Mouse (Mus musculus) forebrain, embryonic 16.5 days (tissue): ENCODE data around the gene Galc. TPM values are rescaled to one million over a fixed set of nuclear protein-coding genes. Genes with fewer than 3 reads are reported as not detected.

Experiments
- ATAC-seq: fragments of 200-750 bp; cut with Nextera tagmentation; 2 replicates; pipeline ENCODE4 v1.8.0; 2017; ENCODE audit warnings: mild to moderate bottlenecking, moderate library complexity
- H3K27ac ChIP-seq: fragments of 300-500 bp; sonication (generic); 2 replicates; pipeline ENCODE4 v1.5.1; 2014; ENCODE audit warnings: low read length, control low read depth
- H3K27me3 ChIP-seq: fragments of 300-500 bp; sonication (generic); replicated peaks from 2 replicates; pipeline ENCODE4 v1.6.1; 2014; ENCODE audit warnings: low read length; ENCODE audit not compliant: control insufficient read depth, insufficient read depth
- H3K36me3 ChIP-seq: fragments of 300-500 bp; sonication (generic); 2 replicates; pipeline ENCODE4 v1.6.1; 2014; ENCODE audit not compliant: control insufficient read depth, insufficient read depth
- H3K4me1 ChIP-seq: fragments of 300-500 bp; sonication (generic); replicated peaks from 2 replicates; pipeline ENCODE4 v1.6.1; 2014; ENCODE audit warnings: low read length; ENCODE audit not compliant: control insufficient read depth, insufficient read depth
- H3K4me2 ChIP-seq: fragments of 300-500 bp; sonication (generic); 2 replicates; pipeline ENCODE4 v1.6.1; 2014; ENCODE audit warnings: mild to moderate bottlenecking, low read length, control low read depth
- H3K4me3 ChIP-seq: fragments of 300-500 bp; sonication (generic); replicated peaks from 2 replicates; pipeline ENCODE4 v1.5.1; 2014; ENCODE audit warnings: mild to moderate bottlenecking, low read length, control low read depth
- H3K9ac ChIP-seq: fragments of 300-500 bp; sonication (generic); replicated peaks from 2 replicates; pipeline ENCODE4 v1.6.1; 2014; ENCODE audit warnings: low read depth, low read length, control low read depth
- H3K9me3 ChIP-seq: fragments of 300-500 bp; sonication (generic); 2 replicates; pipeline ENCODE4 v1.6.1; 2016; ENCODE audit warnings: low read length; ENCODE audit not compliant: control insufficient read depth
- WGBS: fragments of 180-500 bp; shearing (Covaris S2); extraction: QIAGEN DNeasy Blood & Tissue Kit; methylation state at CpG from one replicate; pipeline ENCODE4 v1.1.7; 2014; 5-methylcytosine and 5-hydroxymethylcytosine counted together
- polyA plus RNA-seq: library from polyadenylated mRNA; unstranded; fragments of >200 nt; fragmentation: Nextera tagmentation; extraction: Ambion mirVana; gene quantifications from 2 replicates; pipeline ENCODE4 v1.2.1, GENCODE M21; 2015

The Galc gene
- polyA plus RNA-seq, 1 experiment from 2014 or later: 10.3 TPM

DNA sequence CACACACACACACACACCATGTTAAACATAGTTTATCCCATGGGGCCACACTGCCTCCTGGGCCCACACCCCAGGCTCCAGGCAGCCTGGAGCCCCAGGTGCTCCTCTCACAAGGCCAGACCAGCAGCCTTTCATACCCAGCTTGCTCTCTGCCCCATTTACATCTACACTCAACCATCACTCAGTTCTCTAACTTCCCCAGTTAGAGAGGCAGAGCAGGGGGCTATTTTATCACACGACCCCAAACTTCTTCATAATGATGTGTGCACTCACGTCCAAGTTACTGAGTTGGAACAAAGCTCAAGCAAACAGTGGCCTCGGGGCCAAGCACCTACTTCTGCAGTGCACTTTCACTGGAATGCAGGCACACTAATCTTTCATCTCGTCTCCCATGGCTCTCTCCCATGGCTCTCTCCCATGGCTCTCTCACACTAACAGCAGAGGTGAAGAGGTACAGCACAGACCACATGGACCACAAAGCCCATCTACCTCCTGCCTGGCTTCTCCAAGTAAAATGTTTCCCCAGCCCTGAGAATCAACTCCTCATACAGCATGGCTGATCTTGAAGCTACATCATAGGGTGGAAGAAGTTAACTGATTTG is 53.7 kb downstream of the Galc start:
- WGBS: 81% methylated on average over 4 of the region's 4 CpGs
- Histone ChIP-seq H3K4me1 (no peaks in the 10 kb centered on the region), H3K9ac (no peak overlapping the region), H3K9me3 (no peaks in the 10 kb centered on the region), H3K27ac (no peak overlapping the region), H3K4me2 (no peak overlapping the region), H3K36me3 (no peaks in the 10 kb centered on the region), H3K4me3 (no peak overlapping the region), H3K27me3 (no peaks in the 10 kb centered on the region)
- ATAC-seq: no peak

DNA sequence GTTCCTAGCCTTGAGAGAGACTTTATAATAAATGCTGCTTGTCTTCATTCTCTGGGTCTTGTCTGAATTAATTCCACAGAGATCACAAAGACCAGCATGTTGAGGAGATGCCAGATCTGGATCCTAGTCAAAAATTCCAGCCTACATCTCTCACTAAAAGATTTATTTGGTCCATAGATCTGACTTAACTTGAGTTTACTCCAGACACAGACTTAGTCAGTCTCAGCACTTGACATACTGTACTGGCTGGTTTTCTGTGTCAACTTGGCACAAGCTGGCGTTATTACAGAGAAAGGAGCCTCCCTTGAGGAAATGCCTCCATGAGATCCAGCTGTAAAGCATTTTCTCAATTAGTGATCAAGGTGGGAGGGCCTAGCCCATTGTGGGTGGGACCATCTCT is 61.9 kb downstream of the Galc start:
- H3K4me2 ChIP-seq: no peak overlapping the region
- no peaks in the 10 kb centered on the region for H3K27me3 ChIP-seq
- H3K27ac ChIP-seq: no peak overlapping the region
- no peaks in the 10 kb centered on the region for H3K36me3 ChIP-seq
- no peaks in the 10 kb centered on the region for H3K4me1 ChIP-seq
- no peaks in the 10 kb centered on the region for H3K9me3 ChIP-seq
- no peak for ATAC-seq
- H3K4me3 ChIP-seq: no peak overlapping the region
- 39% methylated on average over 1 of the region's 1 CpGs for WGBS
- no peak overlapping the region for H3K9ac ChIP-seq

DNA sequence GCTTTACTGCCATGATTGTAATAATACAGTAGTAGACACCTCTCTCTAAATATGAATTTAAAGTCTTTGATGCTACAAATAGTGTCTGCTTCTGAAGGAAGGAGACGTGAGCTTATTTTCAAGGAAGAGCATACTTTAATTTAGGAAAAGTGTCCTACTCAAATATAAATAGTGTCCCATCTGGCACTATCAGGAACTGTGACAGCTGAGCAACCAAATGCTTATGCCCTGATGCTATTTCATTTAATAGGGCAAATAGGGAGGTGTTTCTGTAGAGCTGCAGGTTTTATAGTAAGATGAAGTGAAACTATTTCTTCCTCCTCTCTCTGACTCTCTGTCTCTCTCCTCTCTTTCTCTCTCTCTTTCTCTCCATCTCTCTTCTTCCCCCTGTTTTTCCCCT is 69.1 kb downstream of the Galc start:
- H3K27me3 ChIP-seq: no peaks in the 10 kb centered on the region
- H3K27ac ChIP-seq: no peak overlapping the region
- no peak for ATAC-seq
- no peak overlapping the region for H3K9ac ChIP-seq
- 64% methylated on average over 1 of the region's 1 CpGs for WGBS
- H3K36me3 ChIP-seq: no peaks in the 10 kb centered on the region
- H3K4me1 ChIP-seq: no peaks in the 10 kb centered on the region
- no peaks in the 10 kb centered on the region for H3K9me3 ChIP-seq
- H3K4me2 ChIP-seq: no peak overlapping the region
- no peak overlapping the region for H3K4me3 ChIP-seq

GRCm38 (mm10) chr12:98189096-98189495 is 70.2 kb downstream of the Galc start:
- Histone ChIP-seq H3K4me2 (no peak overlapping the region), H3K27me3 (no peaks in the 10 kb centered on the region), H3K4me1 (no peaks in the 10 kb centered on the region), H3K4me3 (no peak overlapping the region), H3K9ac (no peak overlapping the region), H3K36me3 (no peaks in the 10 kb centered on the region), H3K27ac (no peak overlapping the region), H3K9me3 (no peaks in the 10 kb centered on the region)
- no peak; the same call in 1 of the 2 replicates for ATAC-seq
- 69% methylated on average over 9 of the region's 9 CpGs for WGBS

DNA sequence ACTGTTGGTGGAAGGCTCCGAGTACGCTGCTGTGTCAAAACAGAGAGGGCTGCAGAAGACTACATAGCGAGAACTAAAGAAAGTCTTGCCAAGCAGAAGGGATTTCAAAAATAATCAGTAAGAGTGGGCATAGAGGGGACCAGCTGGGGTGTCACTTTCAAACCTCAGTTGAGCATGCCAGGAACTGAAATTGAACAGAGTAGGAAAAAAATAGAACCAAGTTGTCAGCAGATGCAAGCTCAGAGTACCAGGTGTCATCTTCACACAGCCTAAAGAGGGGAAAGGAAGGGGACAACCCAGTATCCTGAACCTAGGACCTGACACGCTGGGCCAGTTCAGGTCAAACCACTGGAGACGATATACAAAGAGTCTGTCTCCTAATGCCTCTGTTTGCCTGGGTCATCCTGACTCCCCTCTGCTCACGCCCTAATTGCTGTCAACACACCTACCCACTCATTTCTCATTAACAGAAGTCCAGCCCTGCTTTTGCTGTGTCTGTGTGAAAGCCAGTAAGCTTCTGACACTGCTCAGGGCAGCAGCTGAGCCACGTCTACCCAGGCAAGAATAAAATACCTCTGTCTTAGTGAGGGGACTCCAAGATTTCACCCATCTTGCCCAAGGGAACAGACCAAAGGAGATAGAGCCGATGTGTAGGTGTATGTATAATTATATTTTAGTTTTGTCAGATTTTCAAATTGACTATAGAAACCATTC is 71.9 kb downstream of the Galc start:
- Histone ChIP-seq H3K9ac (no peak overlapping the region), H3K4me1 (no peaks in the 10 kb centered on the region), H3K27me3 (no peaks in the 10 kb centered on the region), H3K9me3 (no peaks in the 10 kb centered on the region), H3K4me3 (no peak overlapping the region), H3K36me3 (no peaks in the 10 kb centered on the region), H3K4me2 (no peak overlapping the region), H3K27ac (no peak overlapping the region)
- ATAC-seq: peak; percentile 83
- WGBS: 52% methylated on average over 8 of the region's 8 CpGs

DNA sequence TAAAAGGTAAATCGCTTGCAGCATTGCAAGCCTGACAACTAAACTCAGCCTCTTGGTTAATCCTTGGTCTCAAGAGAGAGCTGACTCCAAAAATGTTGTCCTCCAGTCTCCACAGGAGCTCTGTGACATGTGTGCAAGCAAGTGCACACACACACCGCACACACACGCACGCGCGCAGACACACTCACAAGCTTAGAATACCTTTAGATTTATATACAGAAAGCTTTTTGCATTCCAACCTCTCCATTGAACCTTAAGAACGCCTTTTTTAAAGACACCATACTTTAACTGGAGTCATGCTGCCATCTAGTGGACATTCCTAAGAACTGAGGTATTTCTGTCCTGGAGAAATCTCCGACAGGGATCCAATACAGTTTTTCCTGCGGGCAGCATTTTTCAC is 77.5 kb downstream of the Galc start:
- H3K36me3 ChIP-seq: no peaks in the 10 kb centered on the region
- ATAC-seq: peak; percentile 66
- 9% methylated on average over 9 of the region's 9 CpGs for WGBS
- H3K4me1 ChIP-seq: peaks cover 10% of the 10 kb centered on the region
- peak overlapping the region; percentile 38 for H3K9ac ChIP-seq
- no peak overlapping the region for H3K4me3 ChIP-seq
- H3K27me3 ChIP-seq: no peaks in the 10 kb centered on the region
- H3K4me2 ChIP-seq: peak overlapping the region; percentile 44
- no peaks in the 10 kb centered on the region for H3K9me3 ChIP-seq
- H3K27ac ChIP-seq: peak overlapping the region; percentile 34; the same call in 1 of the 2 replicates

GRCm38 (mm10) chr12:98180807-98181206 is 78.5 kb downstream of the Galc start:
- ATAC-seq: peak; percentile 46; the same call in 1 of the 2 replicates
- 63% methylated on average over 6 of the region's 6 CpGs for WGBS
- H3K4me2 ChIP-seq: no peak overlapping the region
- H3K36me3 ChIP-seq: no peaks in the 10 kb centered on the region
- no peaks in the 10 kb centered on the region for H3K27me3 ChIP-seq
- no peak overlapping the region for H3K27ac ChIP-seq
- H3K4me3 ChIP-seq: no peak overlapping the region
- no peak overlapping the region for H3K9ac ChIP-seq
- no peaks in the 10 kb centered on the region for H3K9me3 ChIP-seq
- peaks cover 10% of the 10 kb centered on the region for H3K4me1 ChIP-seq

GRCm38 (mm10) chr12:98180235-98180800 is 78.9 kb downstream of the Galc start:
- Histone ChIP-seq H3K27ac (no peak overlapping the region), H3K36me3 (no peaks in the 10 kb centered on the region), H3K4me2 (no peak overlapping the region), H3K9me3 (no peaks in the 10 kb centered on the region), H3K4me3 (no peak overlapping the region), H3K9ac (no peak overlapping the region), H3K27me3 (no peaks in the 10 kb centered on the region), H3K4me1 (peaks cover 10% of the 10 kb centered on the region)
- ATAC-seq: no peak
- WGBS: 97% methylated on average over 16 of the region's 16 CpGs

GRCm38 (mm10) chr12:98179496-98179895 is 79.8 kb downstream of the Galc start:
- no peaks in the 10 kb centered on the region for H3K36me3 ChIP-seq
- H3K9ac ChIP-seq: no peak overlapping the region
- no peak overlapping the region for H3K4me3 ChIP-seq
- no peak overlapping the region for H3K27ac ChIP-seq
- 85% methylated on average over 1 of the region's 1 CpGs for WGBS
- H3K4me2 ChIP-seq: no peak overlapping the region
- ATAC-seq: no peak
- H3K4me1 ChIP-seq: peaks cover 10% of the 10 kb centered on the region
- H3K9me3 ChIP-seq: no peaks in the 10 kb centered on the region
- H3K27me3 ChIP-seq: no peaks in the 10 kb centered on the region
